Mouse (Mus musculus) monocyte, adult 59 days (primary cell): ENCODE results near the gene Zmiz1. TPM values are rescaled to one million over a fixed set of nuclear protein-coding genes. Genes with fewer than 3 reads are reported as not detected.

Source experiments
- total RNA-seq, 2 experiments: library from RNA; stranded (reverse); gene quantifications; one replicate each; pipeline ENCODE4 v1.2.4; 2023

Gene Zmiz1
- 100 to 1,000 TPM; 253 to 290 TPM for total RNA-seq

GRCm38 (mm10) chr14:25459016-25459393, at the start of gene Zmiz1:
Gene Zmiz1 (plus strand): TSS chr14:25459185.

GRCm38 (mm10) chr14:25693888-25694568, 235.0 kb downstream of the Zmiz1 start, which contains the start of gene Ppif:
Gene Ppif (plus strand): TSS chr14:25694154.

Other genes starting within 250 kb of the Zmiz1 start
- gene Ppif, start 235.0 kb downstream of the Zmiz1 start, total RNA-seq: 10 to 100 TPM; 16.0 to 16.4 TPM